Mouse (Mus musculus): ENCODE results near the gene Lrch1. TPM values are rescaled to one million over a fixed set of nuclear protein-coding genes. Genes with fewer than 3 reads are reported as not detected.

Gene Lrch1
- 108 TPM for total RNA-seq (2023)

GRCm38 (mm10) chr14:74947376-74948013, at the start of gene Lrch1:
Gene Lrch1 (minus strand): TSS chr14:74947876.

GRCm38 (mm10) chr14:74732079-74732783, 215.4 kb downstream of the Lrch1 start, which contains the start of gene Esd:
Gene Esd (plus strand): TSS chr14:74732297.

Other genes starting within 250 kb of the Lrch1 start
- 62.8 TPM for gene Esd, start 215.6 kb downstream of the Lrch1 start, total RNA-seq (2023)
- 7.1 TPM for gene Rubcnl, start 68.2 kb upstream of the Lrch1 start, total RNA-seq (2023)
- not detected for gene Lrrc63, start 183.0 kb upstream of the Lrch1 start, total RNA-seq (2023)
- 451 TPM for gene Lcp1, start 183.2 kb upstream of the Lrch1 start, total RNA-seq (2023)